ENCODE assay signal across 11 mouse cellular contexts in genomic region chr13:59646674-59647244, GRCm38 (mm10). TPM values are rescaled to one million over a fixed set of nuclear protein-coding genes. Genes with fewer than 3 reads are reported as not detected.
DNase-seq lines count a peak whose midpoint lies in the region; ATAC-seq and TF ChIP-seq lines count a peak whose summit lies in the region.
"Had no signal": no experiment of that assay in that cellular context is flagged by ENCODE, and none has a peak within 500 bp of the region (broad histone marks: within the 10 kb centered on the region; RNA-seq: fewer than 3 reads in every experiment).

No protein-coding gene starts in this region.

- no peak overlapping the region for H3K4me3 ChIP-seq in forebrain, embryonic 10.5 days
- no peak overlapping the region for H3K4me3 ChIP-seq in forebrain, embryonic 15.5 days
- no peak overlapping the region for H3K4me3 ChIP-seq in midbrain, embryonic 10.5 days
- H3K4me3 ChIP-seq in midbrain, embryonic 15.5 days = no peak overlapping the region
- H3K4me3 ChIP-seq in midbrain, postnatal 0 days (ENCODE audit: low read depth, low read length) = no peak overlapping the region

- H3K9me3 ChIP-seq in forebrain, embryonic 10.5 days = no peaks in the 10 kb centered on the region
- H3K9me3 ChIP-seq in forebrain, embryonic 15.5 days = no peaks in the 10 kb centered on the region
- H3K9me3 ChIP-seq in midbrain, embryonic 10.5 days (replicated peaks) = no peaks in the 10 kb centered on the region
- no peaks in the 10 kb centered on the region for H3K9me3 ChIP-seq in midbrain, embryonic 15.5 days
- H3K9me3 ChIP-seq in midbrain, postnatal 0 days (ENCODE audit: low read length) = no peaks in the 10 kb centered on the region

- WGBS in forebrain, embryonic 10.5 days = 44% methylated on average over 11 of the region's 11 CpGs
- 26% methylated on average over 11 of the region's 11 CpGs for WGBS in forebrain, embryonic 15.5 days
- WGBS in midbrain, embryonic 10.5 days = 22% methylated on average over 11 of the region's 11 CpGs
- 17% methylated on average over 11 of the region's 11 CpGs for WGBS in midbrain, embryonic 15.5 days
- 18% methylated on average over 11 of the region's 11 CpGs for WGBS in midbrain, postnatal 0 days

- H3K27ac ChIP-seq in forebrain, embryonic 10.5 days = peak overlapping the region; percentile 36
- H3K27ac ChIP-seq in forebrain, embryonic 15.5 days (replicated peaks) = no peak overlapping the region
- H3K27ac ChIP-seq in midbrain, embryonic 10.5 days (replicated peaks) = peak overlapping the region; percentile 61
- no peak overlapping the region for H3K27ac ChIP-seq in midbrain, embryonic 15.5 days
- no peak overlapping the region for H3K27ac ChIP-seq in midbrain, postnatal 0 days (ENCODE audit: low read depth, low read length)

- TF ChIP-seq CTCF in midbrain, postnatal 0 days (IDR thresholded peaks at IDR 0.05) = no peak

- peaks cover 26% of the 10 kb centered on the region for H3K4me1 ChIP-seq in forebrain, embryonic 10.5 days
- H3K4me1 ChIP-seq in forebrain, embryonic 15.5 days = no peaks in the 10 kb centered on the region
- peaks cover 36% of the 10 kb centered on the region for H3K4me1 ChIP-seq in midbrain, embryonic 10.5 days
- peaks cover 7% of the 10 kb centered on the region; the same call in 1 of the 2 replicates for H3K4me1 ChIP-seq in midbrain, embryonic 15.5 days
- H3K4me1 ChIP-seq in midbrain, postnatal 0 days (ENCODE audit: insufficient read depth, low read length) = no peaks in the 10 kb centered on the region

- H3K4me2 ChIP-seq in forebrain, embryonic 15.5 days (replicated peaks) = no peak overlapping the region
- H3K4me2 ChIP-seq in midbrain, embryonic 15.5 days = no peak overlapping the region
- no peak overlapping the region for H3K4me2 ChIP-seq in midbrain, postnatal 0 days (ENCODE audit: low read depth, low read length, poor library complexity, severe bottlenecking)

- no peak for ATAC-seq in forebrain, embryonic 15.5 days (replicated peaks)
- no peak for ATAC-seq in midbrain, embryonic 15.5 days (replicated peaks)
- 0 out of 2 replicates have a peak, but pooled peaks have one; percentile 44 for ATAC-seq in midbrain, postnatal 0 days (ENCODE audit: low FRiP score)

- peaks cover 98% of the 10 kb centered on the region for H3K36me3 ChIP-seq in forebrain, embryonic 10.5 days (replicated peaks)
- H3K36me3 ChIP-seq in forebrain, embryonic 15.5 days = peaks cover 36% of the 10 kb centered on the region
- peaks cover 98% of the 10 kb centered on the region for H3K36me3 ChIP-seq in midbrain, embryonic 10.5 days
- H3K36me3 ChIP-seq in midbrain, embryonic 15.5 days (replicated peaks) = no peaks in the 10 kb centered on the region
- no peaks in the 10 kb centered on the region for H3K36me3 ChIP-seq in midbrain, postnatal 0 days (ENCODE audit: insufficient read depth, low read length)

- no peak overlapping the region for H3K9ac ChIP-seq in forebrain, embryonic 15.5 days (replicated peaks)
- no peak overlapping the region for H3K9ac ChIP-seq in midbrain, embryonic 15.5 days
- no peak overlapping the region for H3K9ac ChIP-seq in midbrain, postnatal 0 days (replicated peaks; ENCODE audit: low read length, poor library complexity, severe bottlenecking)

- H3K27me3 ChIP-seq in forebrain, embryonic 10.5 days (ENCODE audit: poor library complexity, severe bottlenecking) = no peaks in the 10 kb centered on the region
- no peaks in the 10 kb centered on the region for H3K27me3 ChIP-seq in forebrain, embryonic 15.5 days
- no peaks in the 10 kb centered on the region for H3K27me3 ChIP-seq in midbrain, embryonic 10.5 days (ENCODE audit: low read depth, poor library complexity, severe bottlenecking)
- no peaks in the 10 kb centered on the region for H3K27me3 ChIP-seq in midbrain, embryonic 15.5 days (replicated peaks)
- no peaks in the 10 kb centered on the region for H3K27me3 ChIP-seq in midbrain, postnatal 0 days (ENCODE audit: insufficient read depth, low read length)

- peak; percentile 36 for DNase-seq in forebrain, embryonic 10.5 days (ENCODE audit: extremely low spot score, low spot score)
- peak; percentile 58 for DNase-seq in midbrain, embryonic 10.5 days (ENCODE audit: low spot score)
- peak; percentile 24 to 44 for DNase-seq in kidney, adult 8-10 months
- peak; percentile 23 for DNase-seq in midbrain, postnatal 0 days (ENCODE audit: low spot score)
- DNase-seq in layer of hippocampus, adult 18-20 months (ENCODE audit: low spot score in 2 of 2) = no peak
- DNase-seq in thymus, postnatal 10 days (ENCODE audit: low spot score in 2 of 2) = no peak
- DNase-seq: spleen, adult 18-20 months had no signal

RNA-seq across cellular contexts. Expression of gene Golm1, which starts 28.9 kb away (rescaled TPM):
- polyA plus RNA-seq in forebrain, embryonic 10.5 days (2016; fragmentation: Nextera tagmentation; extraction: Ambion mirVana) = 142 and 154 TPM in 2 replicates
- 48.2 and 48.6 TPM in 2 replicates for polyA plus RNA-seq in forebrain, embryonic 15.5 days (2015; fragmentation: Nextera tagmentation; extraction: Ambion mirVana)
- 181 and 187 TPM in 2 replicates for polyA plus RNA-seq in midbrain, embryonic 10.5 days (2016; fragmentation: Nextera tagmentation; extraction: Ambion mirVana)
- polyA plus RNA-seq in midbrain, embryonic 15.5 days (2015; fragmentation: Nextera tagmentation; extraction: Ambion mirVana) = 31.0 and 32.8 TPM in 2 replicates
- 13.0 and 17.1 TPM in 2 replicates for total RNA-seq in midbrain, postnatal 0 days (2014; rRNA removed)
- polyA plus RNA-seq in midbrain, postnatal 0 days (2015; fragmentation: Nextera tagmentation; extraction: Ambion mirVana) = 13.0 and 15.3 TPM in 2 replicates
- total RNA-seq in layer of hippocampus, adult 18-20 months (2021) = 10 to 100 TPM; 63.2 to 71.2 TPM

RNA-seq across cellular contexts. Expression of gene 4921517D22Rik, which starts 47.1 kb away (rescaled TPM):
- polyA plus RNA-seq in forebrain, embryonic 10.5 days (2016; fragmentation: Nextera tagmentation; extraction: Ambion mirVana) = not detected in 2 replicates
- not detected in 2 replicates for polyA plus RNA-seq in forebrain, embryonic 15.5 days (2015; fragmentation: Nextera tagmentation; extraction: Ambion mirVana)
- not detected in 2 replicates for polyA plus RNA-seq in midbrain, embryonic 10.5 days (2016; fragmentation: Nextera tagmentation; extraction: Ambion mirVana)
- polyA plus RNA-seq in midbrain, embryonic 15.5 days (2015; fragmentation: Nextera tagmentation; extraction: Ambion mirVana) = not detected in 2 replicates
- not detected in 2 replicates for total RNA-seq in midbrain, postnatal 0 days (2014; rRNA removed)
- polyA plus RNA-seq in midbrain, postnatal 0 days (2015; fragmentation: Nextera tagmentation; extraction: Ambion mirVana) = not detected in 2 replicates
- total RNA-seq in layer of hippocampus, adult 18-20 months (2021) = not detected
- total RNA-seq: gastrocnemius, adult 18-20 months; left cerebral cortex, adult 18-20 months had no signal

Comparison
In these comparisons a context has a peak if more than half of its experiments do, and no peak if none do; other contexts are left out.
1. H3K27ac ChIP-seq: peak in forebrain, embryonic 10.5 days (single experiment) and midbrain, embryonic 10.5 days (single experiment); none in forebrain, embryonic 15.5 days (single experiment), midbrain, embryonic 15.5 days (single experiment) and midbrain, postnatal 0 days (single experiment).
2. DNase-seq: peak in forebrain, embryonic 10.5 days (single experiment), midbrain, embryonic 10.5 days (single experiment), kidney, adult 8-10 months (2 of 2) and midbrain, postnatal 0 days (single experiment); none in layer of hippocampus, adult 18-20 months (0 of 2) and thymus, postnatal 10 days (0 of 2).